Mouse (Mus musculus) embryo, embryonic 11 days (tissue): Measurements from ENCODE around the gene Iffo1.
A peak's percentile ranks its signal among the peaks of the same experiment; 100 is the strongest.
"Not testable (repeated sequence)": the region's sequence is repeated elsewhere in the genome, so short reads cannot be mapped to it uniquely, and the experiment has no call there.

Experiments
- DNase-seq: peaks from one replicate; pipeline ENCODE4 v3.0.0-alpha.2; 2015

The Iffo1 gene

DNA sequence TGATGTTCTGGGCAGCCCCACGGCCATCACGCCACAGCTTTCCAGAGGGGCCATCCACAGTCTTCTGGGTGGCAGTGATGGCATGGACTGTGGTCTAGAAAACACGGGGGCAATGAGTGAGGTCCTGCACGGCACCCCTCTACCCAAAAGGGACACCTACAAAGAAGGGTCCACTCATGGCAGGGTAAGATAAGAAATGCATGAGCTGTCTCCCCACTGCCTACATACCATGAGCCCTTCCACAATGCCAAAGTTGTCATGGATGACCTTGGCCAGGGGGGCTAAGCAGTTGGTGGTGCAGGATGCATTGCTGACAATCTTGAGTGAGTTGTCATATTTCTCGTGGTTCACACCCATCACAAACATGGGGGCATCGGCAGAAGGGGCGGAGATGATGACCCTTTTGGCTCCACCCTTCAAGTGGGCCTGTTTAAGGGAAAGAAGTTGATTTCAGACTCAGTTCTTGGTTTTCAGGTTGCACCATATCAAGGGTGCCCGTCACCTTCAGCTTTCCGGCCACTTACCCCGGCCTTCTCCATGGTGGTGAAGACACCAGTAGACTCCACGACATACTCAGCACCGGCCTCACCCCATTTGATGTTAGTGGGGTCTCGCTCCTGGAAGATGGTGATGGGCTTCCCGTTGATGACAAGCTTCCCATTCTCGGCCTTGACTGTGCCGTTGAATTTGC, 17.7 kb downstream of the Iffo1 start:
- not testable (repeated sequence) for DNase-seq

DNA sequence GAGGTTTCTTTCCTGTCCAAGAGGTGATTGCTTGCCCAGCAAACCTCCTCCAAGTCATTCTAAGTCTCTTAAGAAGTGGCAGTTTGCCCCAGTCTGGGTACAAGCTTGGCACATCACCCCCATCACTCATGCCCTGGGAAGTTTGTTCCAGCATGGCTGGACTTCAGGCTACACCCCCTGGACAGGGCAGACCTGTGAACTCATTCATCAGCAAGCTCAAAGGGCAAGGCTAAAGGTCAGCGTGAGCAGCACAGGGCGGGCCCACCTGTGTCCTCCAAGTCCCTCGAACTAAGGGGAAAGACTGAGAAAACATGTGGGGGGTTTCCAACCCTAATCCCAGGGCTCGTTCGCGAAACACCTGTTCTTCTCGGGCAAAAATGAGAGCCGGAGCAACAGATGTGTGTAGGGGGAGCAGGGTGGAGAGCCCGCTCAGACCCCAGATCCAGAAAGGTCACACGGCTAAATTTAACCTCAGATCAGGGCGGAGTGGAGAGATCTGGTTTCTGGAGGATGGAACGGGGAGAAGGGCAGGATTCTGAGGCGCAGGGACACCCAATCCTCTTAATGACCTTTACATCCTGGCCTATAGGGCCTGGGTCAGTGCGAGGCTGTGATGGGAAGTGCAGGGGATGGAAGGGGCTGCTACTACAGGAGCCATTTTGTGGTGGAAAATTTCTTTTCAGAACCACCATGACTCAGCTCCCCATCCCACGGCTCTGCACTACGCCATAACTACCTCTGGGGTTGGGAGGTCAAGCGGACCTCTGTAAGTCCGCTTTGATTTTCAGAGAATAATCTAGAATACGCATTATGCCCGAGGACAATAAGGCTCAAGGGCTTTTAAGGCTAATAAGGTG, 19.0 kb downstream of the Iffo1 start:
- DNase-seq, result peak; percentile 30

DNA sequence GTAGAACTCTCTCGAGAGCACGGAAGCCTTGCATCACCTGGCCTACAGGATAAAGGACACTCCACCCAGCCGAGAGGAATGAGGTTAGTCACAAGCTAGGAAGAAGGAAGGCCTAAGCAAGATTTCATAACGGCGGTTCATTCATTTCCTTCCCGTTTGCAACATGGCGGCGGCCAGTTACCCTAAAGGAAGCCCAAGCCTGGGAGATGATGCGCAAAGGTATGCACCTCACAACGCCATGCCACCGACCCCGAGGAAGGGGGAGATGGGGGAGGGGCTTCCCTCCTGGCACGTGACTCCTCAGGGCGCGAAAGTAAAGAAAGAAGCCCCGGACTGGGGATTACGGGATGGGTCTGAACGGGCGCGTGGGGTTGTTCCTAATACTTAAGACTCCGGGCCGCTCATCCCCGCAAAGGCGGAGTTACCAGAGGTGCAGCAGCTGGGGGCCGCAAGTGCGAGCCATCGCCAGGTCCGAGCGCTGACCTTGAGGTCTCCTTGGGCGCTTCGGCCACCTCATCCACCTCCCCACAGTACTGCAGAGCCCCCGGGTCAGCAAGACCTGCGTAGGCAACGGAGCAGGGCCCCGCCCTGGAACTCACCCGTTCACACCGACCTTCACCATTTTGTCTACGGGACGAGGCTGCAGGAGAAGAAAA, 19.8 kb downstream of the Iffo1 start:
- peak; percentile 91 for DNase-seq

DNA sequence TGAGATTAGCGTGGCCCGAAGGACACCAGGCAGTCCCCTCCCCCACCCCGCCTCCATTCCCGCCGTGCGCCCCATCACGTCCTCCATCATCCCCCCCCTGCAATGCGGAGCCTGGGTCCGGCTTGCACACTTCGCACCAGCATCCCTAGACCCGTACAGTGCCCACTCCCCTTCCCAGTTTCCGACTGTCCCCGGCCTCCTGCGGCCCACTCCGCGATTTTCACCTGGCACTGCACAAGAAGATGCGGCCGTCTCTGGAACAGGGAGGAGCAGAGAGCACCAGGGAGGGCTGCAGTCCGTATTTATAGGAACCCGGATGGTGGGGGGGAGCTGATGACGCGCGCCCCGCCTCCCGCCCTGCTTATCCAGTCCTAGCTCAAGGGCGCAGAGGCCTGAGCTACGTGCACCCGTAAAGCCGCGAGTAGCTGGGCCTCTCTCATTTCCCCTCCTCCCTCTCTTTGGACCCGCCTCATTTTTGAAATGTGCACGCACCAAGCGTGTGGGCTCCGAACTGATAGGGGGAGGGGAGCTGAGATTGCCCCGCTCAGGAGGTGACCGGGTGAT, 20.4 kb downstream of the Iffo1 start:
- peak; percentile 98 for DNase-seq

DNA sequence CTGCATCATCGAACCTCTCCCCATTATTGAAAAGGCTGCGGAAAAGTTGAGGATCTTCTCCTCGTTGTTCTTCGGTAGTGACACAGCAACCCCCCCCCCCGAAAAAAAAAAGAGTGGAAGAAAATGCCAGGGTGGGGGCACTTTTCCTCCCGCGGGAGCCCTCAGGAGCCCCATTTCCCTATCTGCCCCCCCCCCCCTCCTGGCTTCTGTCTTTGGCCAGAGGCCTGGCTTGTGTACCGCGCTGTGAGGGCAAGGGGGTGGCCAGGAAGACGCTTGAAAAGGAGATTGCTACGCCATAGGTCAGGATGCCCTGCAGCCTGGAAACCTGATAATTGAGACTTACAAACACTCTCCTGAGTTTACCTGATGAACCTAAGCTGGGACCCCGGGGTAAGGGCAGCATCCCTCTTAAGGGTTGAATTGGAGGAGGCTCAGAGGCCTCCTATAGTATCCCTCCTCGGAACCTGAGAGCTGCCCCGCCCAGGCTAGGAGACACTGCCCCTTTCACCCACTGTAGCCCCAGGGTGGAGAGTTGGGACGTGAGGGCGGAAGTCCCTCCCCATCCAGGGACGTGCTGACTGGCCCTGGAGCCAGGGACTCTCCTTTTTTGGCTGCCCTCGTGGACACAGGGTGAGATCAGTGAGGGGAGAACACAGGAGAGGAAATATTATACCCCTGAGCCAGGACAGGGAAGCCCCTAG, 21.2 kb downstream of the Iffo1 start, which contains the start of gene Gapdh:
Gene Gapdh, minus strand, starts transcription at position 417 of the 701 bp plus-strand sequence.
- DNase-seq, result peak; percentile 85

DNA sequence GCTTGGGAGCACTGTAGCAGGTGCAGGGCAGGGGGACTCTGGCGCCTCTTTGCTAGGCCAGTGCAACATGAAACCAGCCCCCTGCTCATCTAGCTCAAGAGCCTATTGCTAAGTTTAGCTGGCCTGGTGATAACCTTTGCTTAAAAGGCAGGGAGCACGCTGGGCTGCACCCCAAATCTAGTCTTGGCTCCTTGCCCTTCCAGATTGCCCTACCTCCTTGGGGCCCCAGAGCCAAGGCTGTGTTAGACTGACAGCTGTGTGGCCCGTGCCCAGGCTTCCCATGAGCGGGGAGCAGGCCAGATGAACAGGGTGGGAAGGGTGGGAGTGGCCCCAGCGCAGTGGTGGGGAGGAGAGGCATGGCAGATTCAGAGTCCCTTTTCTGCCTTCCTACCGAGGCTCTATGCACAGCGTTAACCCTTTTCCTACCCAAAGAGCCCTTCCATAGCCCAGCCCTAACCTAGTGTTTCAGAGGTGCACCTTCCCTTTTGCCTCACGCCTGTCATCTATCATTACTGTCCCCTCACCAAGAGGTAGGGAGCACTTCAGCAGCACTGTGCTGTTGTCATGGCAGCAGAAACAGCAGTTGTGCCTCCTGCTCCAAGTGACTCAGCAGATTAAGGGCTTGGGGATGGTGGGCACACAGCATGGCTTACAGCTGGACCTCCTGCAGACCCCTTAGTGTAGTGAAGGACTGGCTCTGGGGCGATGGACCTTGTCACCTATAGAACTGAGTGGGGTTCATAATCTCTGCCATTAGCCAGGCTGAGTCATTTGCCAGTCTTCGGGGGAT, 22.0 kb downstream of the Iffo1 start:
- peak; percentile 55 for DNase-seq

DNA sequence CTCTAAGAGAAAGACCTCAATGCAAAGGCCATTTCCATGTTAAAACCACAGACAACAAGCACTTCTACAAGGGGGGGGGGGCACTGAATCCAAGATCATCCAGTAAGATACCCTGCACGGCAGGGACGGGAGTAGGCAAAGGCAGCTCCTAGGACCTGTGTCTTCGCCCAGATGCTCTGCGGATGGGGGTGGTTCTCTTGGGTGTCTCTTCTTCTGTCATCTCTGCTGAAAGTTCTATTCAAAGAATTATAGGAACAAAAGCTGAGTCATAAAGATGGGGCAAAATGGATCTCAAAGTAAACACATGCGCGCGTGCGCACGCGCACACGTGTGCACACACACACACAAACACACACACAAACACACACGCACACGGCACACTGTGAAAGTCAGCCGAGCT, 23.0 kb downstream of the Iffo1 start:
- DNase-seq, result no peak

DNA sequence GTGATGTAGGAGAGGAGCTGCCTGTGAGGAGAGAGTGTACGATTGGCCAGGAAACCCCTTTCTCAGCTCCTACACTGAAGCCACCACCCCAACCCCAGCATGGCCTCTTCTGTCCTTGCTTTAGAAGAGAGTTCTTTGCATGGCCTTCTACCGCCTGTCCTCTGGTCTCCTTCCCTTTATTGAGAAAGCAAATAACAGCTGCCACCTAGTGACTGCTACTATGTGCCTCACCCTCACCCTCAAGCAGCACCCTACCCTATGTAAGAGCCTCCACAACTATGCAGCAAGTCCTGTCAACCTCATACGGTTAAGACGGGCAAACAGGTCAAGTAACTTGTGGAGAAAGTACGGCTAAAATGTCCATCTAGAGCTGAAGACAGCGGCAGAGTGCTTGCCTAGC, 25.2 kb downstream of the Iffo1 start:
- no peak for DNase-seq

DNA sequence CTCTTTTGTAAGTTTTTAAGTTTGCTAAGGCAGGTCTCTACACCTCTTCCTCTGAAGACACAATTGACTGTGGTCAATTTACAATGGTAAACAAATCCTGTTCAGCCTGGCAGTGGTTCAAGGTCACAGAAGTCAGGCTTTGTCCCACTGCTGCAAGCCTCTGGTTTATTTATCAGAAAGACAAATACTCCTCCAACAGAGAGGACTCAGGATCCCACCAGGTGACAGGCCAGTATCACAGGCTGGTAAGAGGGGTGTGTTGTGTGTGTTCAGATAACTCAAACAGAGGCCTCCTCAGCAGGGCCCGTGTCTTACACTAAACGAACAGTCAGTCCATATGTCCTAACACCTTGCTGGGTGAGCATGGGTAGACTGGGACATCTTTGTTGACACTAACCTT, 27.4 kb downstream of the Iffo1 start:
- no peak for DNase-seq

DNA sequence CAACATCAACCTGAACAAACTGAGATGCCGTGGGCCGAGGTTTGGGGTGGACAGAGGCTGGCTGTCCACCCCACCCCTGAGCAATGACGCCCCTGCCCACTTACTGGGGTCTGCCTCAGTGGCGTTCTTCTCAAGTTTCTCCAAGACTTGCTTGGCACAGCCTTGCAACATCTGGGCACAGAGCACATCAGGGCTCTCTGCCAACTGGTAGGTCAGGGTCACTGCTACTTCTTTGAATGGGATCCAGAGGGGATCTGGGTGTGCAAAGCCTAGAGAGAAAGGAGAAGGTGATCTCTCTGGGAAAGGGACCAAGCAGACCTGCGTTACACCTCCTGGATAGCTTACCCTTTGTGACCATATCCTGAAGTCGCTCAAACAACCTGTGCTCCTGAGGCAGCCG, 28.2 kb downstream of the Iffo1 start:
- DNase-seq, result no peak

DNA sequence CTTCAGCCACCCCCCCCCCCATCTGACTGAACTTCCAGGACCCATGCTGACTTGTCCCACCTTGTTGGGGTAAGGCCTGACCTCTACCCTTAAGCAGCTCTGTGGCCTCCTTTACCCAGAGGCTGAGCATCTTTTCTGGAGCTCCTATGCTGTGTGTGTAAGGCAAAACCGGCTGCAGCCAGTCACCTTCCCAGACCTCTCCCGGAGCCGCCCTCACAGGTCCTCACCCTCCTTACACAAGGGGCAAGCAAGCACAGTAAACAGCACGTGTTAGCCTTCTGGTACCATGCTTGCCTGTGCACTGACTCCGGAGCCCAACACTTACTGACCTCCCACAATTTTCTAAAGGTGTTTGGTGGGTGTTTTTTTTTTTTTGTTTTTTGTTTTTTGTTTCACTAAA, 30.4 kb downstream of the Iffo1 start:
- DNase-seq, result no peak

DNA sequence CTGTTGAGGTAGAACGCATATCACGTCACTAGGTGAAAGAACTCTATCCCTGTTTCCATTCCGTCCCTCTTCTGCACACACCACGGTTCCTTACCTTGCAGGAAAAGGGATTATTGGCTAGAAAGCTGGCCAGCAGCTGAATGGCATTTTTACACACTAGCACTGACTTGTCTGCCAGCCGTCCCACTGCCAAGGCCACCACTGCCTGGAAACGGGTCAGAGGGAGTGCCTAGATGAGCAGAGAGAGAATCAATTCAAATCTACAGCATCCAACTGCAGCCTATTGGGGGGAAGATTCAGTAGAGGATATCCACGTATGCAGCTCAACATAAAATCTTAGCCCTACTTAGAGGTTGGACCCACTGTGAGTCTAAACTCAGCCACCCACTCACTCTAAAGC, 34.6 kb downstream of the Iffo1 start:
- no peak for DNase-seq

DNA sequence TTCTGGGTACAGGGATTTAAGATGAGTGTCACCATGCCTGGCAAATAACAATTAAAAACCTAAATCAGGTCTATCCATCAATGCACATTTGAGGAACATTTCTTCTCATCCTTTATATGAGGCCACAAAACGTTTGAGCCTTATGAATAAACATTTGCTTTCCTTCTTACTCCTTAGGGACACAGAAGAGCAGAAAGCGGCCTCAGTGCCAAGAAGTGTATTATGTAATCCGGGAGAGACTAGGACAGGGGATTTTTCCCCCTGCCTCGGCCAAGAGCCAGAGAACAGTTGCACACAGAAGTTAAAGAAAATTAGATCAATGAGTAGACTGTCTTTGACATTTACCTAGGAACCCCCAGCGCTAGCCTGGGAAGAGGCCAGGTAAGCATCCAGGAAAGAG, 37.1 kb downstream of the Iffo1 start:
- no peak for DNase-seq

DNA sequence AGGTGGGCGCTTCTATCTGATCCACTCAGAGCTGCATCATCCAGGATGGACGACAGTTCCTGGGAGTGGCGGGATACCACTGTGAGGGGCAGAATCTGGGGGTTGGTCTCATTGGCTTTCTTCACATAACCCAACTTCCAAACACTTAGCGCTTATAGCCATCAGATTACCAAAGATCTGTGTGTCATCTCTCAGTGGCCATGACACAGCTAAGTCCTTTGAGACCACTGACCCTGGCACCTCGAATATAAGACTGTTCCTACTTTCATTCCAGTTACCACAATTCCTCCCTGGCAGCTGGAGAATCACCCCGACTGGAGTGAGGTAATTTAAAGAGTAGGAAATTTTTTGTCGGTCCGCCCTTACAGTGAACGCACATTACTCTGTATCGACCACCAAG, 41.2 kb downstream of the Iffo1 start:
- no peak for DNase-seq

DNA sequence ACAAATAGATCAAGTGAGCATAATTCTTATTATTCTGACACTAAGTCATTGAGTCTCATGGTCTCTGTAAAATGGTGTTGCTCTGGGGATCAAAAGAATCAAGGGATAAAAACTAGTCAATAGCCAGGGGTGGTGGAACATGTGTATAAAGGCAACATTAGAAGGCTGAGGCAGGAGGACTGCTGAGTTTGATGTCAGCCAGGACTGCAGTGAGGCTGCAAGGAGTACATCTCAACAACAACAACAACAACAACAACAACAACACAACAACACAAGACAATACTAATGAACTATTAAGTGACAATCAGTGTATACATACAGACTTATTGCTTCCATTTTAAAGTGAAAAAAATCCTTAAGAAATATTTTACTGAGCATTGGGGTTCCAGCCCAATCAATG, 45.8 kb downstream of the Iffo1 start:
- DNase-seq, result peak; percentile 17

DNA sequence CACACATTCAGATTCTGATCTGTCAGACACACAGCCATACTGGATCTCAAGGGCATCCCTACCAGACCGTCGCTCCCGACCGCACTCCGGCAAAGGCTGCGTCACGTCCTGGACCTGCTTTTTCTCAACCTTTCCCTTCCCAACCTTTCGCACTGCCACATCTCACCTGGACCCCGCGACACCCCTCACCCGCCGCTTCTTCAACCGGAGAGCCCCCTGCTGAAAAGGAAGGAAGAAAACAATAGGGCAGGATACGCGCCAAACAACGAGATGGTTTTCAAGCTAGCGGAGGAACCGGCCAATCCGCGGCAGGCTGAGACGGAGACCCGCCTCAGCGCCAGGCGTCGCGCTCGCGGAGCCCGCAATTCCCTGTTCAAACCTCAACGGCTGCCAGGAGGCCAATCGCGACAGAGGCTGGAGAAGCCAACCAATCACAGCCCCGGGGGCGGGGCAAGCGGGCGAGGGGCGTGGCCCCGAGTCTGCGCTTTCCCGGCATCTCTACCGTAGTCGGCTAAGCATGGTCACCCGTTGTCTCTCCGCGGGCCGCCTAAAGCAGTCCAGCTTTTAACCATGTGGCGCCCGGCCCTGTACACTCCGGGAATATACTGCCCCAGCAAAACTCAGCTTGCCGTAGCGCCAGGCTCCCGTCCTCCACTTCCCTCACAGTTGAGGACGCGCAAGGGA, 46.4 kb downstream of the Iffo1 start, which contains the start of the genes Ncapd2 and Mrpl51:
Gene Ncapd2, minus strand, starts transcription at position 370 of the 684 bp plus-strand sequence.
Gene Mrpl51, plus strand, starts transcription at position 470 of the 684 bp plus-strand sequence.
- peak; percentile 99 for DNase-seq

DNA sequence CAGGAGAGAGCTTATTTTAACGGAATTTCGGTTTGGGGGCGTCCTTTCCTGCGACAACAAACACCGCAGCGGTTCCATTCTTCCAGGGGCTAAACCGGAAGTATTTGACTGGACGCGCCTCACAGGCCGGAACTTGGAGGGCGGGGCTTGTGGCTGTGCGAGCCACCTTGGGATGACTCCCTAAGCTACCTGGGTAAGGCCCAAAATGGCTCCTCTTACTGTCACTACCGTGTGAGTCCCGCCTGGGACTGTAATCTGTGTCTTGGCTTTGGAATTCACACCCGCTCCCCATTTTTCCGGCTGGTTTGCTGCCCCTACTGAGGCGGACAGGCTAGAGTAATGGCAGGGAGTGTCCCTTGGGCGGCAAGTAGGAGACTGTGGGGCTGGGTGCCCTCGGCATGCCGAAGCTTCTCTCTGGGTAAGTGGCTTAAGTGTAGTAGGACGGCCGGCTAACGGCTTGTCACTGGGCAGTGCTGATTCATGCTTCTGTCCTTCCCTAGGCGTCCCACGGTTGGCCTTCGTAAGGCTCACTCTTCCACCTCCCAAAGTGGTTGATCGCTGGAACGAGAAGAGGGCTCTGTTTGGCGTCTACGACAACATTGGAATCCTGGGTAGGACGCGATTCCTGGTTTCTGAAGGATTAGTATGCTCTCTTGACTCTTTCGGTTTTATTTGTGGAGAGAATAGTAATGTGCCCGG, 47.1 kb downstream of the Iffo1 start:
- DNase-seq, result peak; percentile 97

DNA sequence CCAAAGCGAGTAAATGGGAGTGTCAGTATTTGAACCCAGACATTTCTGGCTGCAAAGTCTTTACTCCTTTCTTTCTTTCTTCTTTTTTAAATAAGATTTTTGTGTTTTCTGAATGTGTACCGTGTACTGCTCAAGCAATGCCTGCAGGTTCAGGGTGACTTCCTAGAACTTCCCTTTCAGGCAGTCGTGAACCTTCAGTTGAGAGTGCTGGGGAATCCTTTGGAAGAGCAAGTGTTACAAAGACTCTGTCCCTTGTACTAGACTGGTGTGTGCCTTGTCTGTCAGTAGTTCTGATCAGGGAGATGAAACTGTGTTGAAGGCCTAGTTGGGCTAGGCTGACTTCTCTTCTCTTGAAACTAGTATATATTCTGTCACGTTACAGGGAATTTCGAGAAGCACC, 47.8 kb downstream of the Iffo1 start:
- no peak for DNase-seq

DNA sequence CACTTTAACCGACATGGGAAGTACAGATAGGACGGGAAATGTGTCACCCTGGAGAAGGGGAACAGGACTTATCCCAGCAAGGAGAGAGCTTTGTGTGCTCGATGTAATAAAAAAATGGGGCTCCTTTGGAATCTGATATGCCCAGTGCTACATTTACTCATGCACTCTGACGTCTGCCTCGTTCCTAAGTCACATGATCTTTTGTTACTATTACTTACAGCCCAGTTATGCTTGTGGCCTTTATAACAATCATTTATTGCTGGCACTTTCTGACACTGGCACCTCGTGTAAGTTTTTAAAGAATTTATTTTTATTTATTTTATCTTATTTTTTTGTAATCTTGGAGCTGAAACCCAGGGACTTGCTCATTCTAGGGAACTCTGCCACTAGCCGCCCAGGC, 48.3 kb downstream of the Iffo1 start:
- no peak for DNase-seq

DNA sequence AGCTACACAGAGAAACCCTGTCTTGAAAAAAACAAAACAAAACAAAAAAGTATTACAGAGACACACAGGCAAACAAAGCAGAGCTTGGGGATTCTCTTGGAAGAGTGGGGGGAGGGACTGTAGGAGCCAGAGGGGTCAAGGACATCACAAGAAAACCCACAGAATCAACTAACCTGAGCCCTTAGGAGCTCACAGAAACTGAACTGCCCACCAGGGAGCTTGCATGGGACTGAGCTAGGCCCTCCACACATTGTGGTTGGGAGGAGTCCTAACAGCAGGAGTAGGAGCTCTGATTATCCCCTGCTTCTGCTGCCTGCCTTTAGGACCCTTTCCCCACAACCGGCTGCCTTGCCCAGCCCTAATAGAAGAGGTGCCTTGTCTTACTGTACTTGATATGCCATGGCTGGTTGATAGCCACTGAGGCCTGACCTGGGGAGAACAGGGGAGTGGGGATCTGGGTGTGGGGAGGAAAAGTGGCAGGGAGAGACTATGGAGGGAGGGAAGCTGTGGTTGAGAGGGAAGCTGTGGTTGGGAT, 50.6 kb downstream of the Iffo1 start:
- no peak for DNase-seq
